Mouse (Mus musculus): ENCODE results near the gene Vmn2r58. TPM values are rescaled to one million over a fixed set of nuclear protein-coding genes. Genes with fewer than 3 reads are reported as not detected.
"Not testable (repeated sequence)": the region's sequence is repeated elsewhere in the genome, so short reads cannot be mapped to it uniquely, and the experiment has no call there.

Vmn2r58 gene
- 0.12 TPM in 1 of 2 replicates, not detected in the other for total RNA-seq (2017)

GRCm38 (mm10) chr7:41872612-41873011 is at the start of gene Vmn2r58:
Vmn2r58 (minus strand) TSS chr7:41872712.
- ATAC-seq (ENCODE audit: extremely low read depth, insufficient number of reproducible peaks, low FRiP score, poor library complexity, severe bottlenecking), result not testable (repeated sequence)

Other genes starting within 250 kb of the Vmn2r58 start
- gene Zfp788, start 239.5 kb downstream of the Vmn2r58 start, total RNA-seq (2017), result 7.3 and 9.2 TPM in 2 replicates
- under 0.01 and 0.12 TPM in 2 replicates for gene Vmn2r59, start 186.3 kb upstream of the Vmn2r58 start, total RNA-seq (2017)
- under 0.01 and 0.12 TPM in 2 replicates for gene Vmn2r60, start 235.1 kb upstream of the Vmn2r58 start, total RNA-seq (2017)